Comparison of ENCODE assay signal across 9 mouse cellular contexts in genomic region chr10:40638823-40639819, GRCm38 (mm10). TPM values are rescaled to one million over a fixed set of nuclear protein-coding genes. Genes with fewer than 3 reads are reported as not detected.
DNase-seq lines count a peak whose midpoint lies in the region; ATAC-seq lines count a peak whose summit lies in the region.
"Had no signal": no experiment of that assay in that cellular context is flagged by ENCODE, and none has a peak within 500 bp of the region (broad histone marks: within the 10 kb centered on the region; RNA-seq: fewer than 3 reads in every experiment).

No protein-coding gene starts in this region.

- WGBS in hindbrain, embryonic 11.5 days = 49% methylated on average over 26 of the region's 26 CpGs

- H3K36me3 ChIP-seq in hindbrain, embryonic 11.5 days (ENCODE audit: control insufficient read depth, insufficient read depth, low read length) = no peaks in the 10 kb centered on the region

- no peaks in the 10 kb centered on the region for H3K27me3 ChIP-seq in hindbrain, embryonic 11.5 days (ENCODE audit: control insufficient read depth, insufficient read depth, low read length)

- H3K4me1 ChIP-seq in hindbrain, embryonic 11.5 days (replicated peaks; ENCODE audit: control insufficient read depth, insufficient read depth, low read length) = peaks cover 2% of the 10 kb centered on the region; the same call in 1 of the 2 replicates

- no peaks in the 10 kb centered on the region for H3K9me3 ChIP-seq in hindbrain, embryonic 11.5 days (ENCODE audit: control insufficient read depth, low read length)

- peak; percentile 18 for DNase-seq in adrenal gland, postnatal 14 days
- no peak for DNase-seq in adrenal gland, adult 8-10 months
- peak; percentile 75 for DNase-seq in right cerebral cortex, adult 18-20 months
- DNase-seq in right cerebral cortex, postnatal 14 days = no peak
- DNase-seq in hindbrain, embryonic 11.5 days (ENCODE audit: low spot score) = peak; percentile 40
- peak; percentile 71 for DNase-seq in retina, postnatal 1 day
- no peak for DNase-seq in urinary bladder, adult 18-20 months (ENCODE audit: low spot score in 2 of 2)

- no peak overlapping the region for H3K27ac ChIP-seq in hindbrain, embryonic 11.5 days (ENCODE audit: low read depth, low read length)

- H3K9ac ChIP-seq in hindbrain, embryonic 11.5 days (ENCODE audit: low read depth, low read length) = no peak overlapping the region

- no peak overlapping the region for H3K4me2 ChIP-seq in hindbrain, embryonic 11.5 days (replicated peaks; ENCODE audit: low read depth, low read length)

- no peak overlapping the region for H3K4me3 ChIP-seq in hindbrain, embryonic 11.5 days (ENCODE audit: low read depth, low read length)

- peak; percentile 57; the same call in 1 of the 2 replicates for ATAC-seq in hindbrain, embryonic 11.5 days (ENCODE audit: low FRiP score)
- no peak for ATAC-seq in monocyte, adult 5-6 weeks (replicated peaks; ENCODE audit: insufficient number of reproducible peaks, low FRiP score, low TSS enrichment, poor library complexity, severe bottlenecking)

RNA-seq across cellular contexts. Expression of gene Ddo, which starts 9.3 kb away (rescaled TPM):
- 22.3 and 25.9 TPM in 2 replicates for total RNA-seq in adrenal gland, postnatal 14 days (2021)
- total RNA-seq in adrenal gland, adult 8-10 months (2022) = 1 to 10 TPM; 3.7 to 9.9 (median 6.3) TPM
- 0.17 and 0.57 TPM in 2 replicates for polyA plus RNA-seq in hindbrain, embryonic 11.5 days (2014; fragmentation: Nextera tagmentation; extraction: Ambion mirVana)
- not detected in 3 replicates for total RNA-seq in monocyte, adult 5-6 weeks (2017)
- total RNA-seq: common myeloid progenitor, adult 5-6 weeks had no signal

RNA-seq across cellular contexts. Expression of gene Mettl24, which starts 44.0 kb away (rescaled TPM):
- total RNA-seq in adrenal gland, postnatal 14 days (2021) = 6.5 and 6.6 TPM in 2 replicates
- 10 to 100 TPM in 1 of 4 experiments, 1 to 10 TPM in 3; 6.7 to 10.4 (median 8.5) TPM for total RNA-seq in adrenal gland, adult 8-10 months (2022)
- 0.97 and 1.2 TPM in 2 replicates for polyA plus RNA-seq in hindbrain, embryonic 11.5 days (2014; fragmentation: Nextera tagmentation; extraction: Ambion mirVana)
- not detected in 3 replicates for total RNA-seq in monocyte, adult 5-6 weeks (2017)
- total RNA-seq: common myeloid progenitor, adult 5-6 weeks had no signal

Comparison
In these comparisons a context has a peak if more than half of its experiments do, and no peak if none do; other contexts are left out.
1. DNase-seq: peak in adrenal gland, postnatal 14 days (single experiment), right cerebral cortex, adult 18-20 months (single experiment), hindbrain, embryonic 11.5 days (single experiment) and retina, postnatal 1 day (single experiment); none in adrenal gland, adult 8-10 months (single experiment), right cerebral cortex, postnatal 14 days (single experiment) and urinary bladder, adult 18-20 months (0 of 2).